In the genomic region with DNA sequence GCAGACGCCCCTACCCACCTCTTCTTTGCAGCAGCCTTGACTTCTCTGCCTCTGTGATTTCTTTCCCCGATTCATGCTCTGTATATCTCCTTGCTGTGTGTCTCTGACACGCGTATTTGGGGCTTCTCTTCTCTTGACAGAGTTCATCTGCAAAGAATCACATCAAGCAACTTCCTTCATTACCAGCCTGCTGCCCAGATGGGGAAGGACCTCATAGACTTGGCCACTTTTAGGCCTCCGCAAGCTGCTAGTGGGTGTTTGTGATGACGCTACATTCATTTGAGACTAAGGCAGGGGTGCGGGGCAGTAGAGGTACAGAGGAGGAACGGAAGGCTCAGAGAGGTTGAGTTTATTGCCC, we compare ENCODE assay signal across 1 mouse cellular context.
TF ChIP-seq lines count a peak whose summit lies in the region.

No protein-coding gene starts in this region.

TF ChIP-seq in ES-E14, 5 proteins besides CTCF, POLR2A, EP300 and RAD21:
- TF ChIP-seq MAFK (IDR thresholded peaks at IDR 0.05; ENCODE audit: insufficient read depth, low read depth, low read length) (no peak), ZNF384 (IDR thresholded peaks at IDR 0.05; ENCODE audit: low read depth, low read length) (no peak), HCFC1 (IDR thresholded peaks at IDR 0.05; ENCODE audit: borderline replicate concordance, insufficient read depth, low read length) (no peak), ZC3H11A (IDR thresholded peaks at IDR 0.05; ENCODE audit: borderline replicate concordance, low read depth, low read length) (no peak), CHD2 (IDR thresholded peaks at IDR 0.05; ENCODE audit: low read depth, low read length) (no peak)
